Mouse (Mus musculus): ENCODE data around the gene Rab10. TPM values are rescaled to one million over a fixed set of nuclear protein-coding genes. Genes with fewer than 3 reads are reported as not detected.
A peak's percentile ranks its signal among the peaks of the same experiment; 100 is the strongest.
"Not testable (repeated sequence)": the region's sequence is repeated elsewhere in the genome, so short reads cannot be mapped to it uniquely, and the experiment has no call there.

The Rab10 gene
- polyA plus RNA-seq, 1 experiment from 2014 or later, result 88.8 TPM

DNA sequence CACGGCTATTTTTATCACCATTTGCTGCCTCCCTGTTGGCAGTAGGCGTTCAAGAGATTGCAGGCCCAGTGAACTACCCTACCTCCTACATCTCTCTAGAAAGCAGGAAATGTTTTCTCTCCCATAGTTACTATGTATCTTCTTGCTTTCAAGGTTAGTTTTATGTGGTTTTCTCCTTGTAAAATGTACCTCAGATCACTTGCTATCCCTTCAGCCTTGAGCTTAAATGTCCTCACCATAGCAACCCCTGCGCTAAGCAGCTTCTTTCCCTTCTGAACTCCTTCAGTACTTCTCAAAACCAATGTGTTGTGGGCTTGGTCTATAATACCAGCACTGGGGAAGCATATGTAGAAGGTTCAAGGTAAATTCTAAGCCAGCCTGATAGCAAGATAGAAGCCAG lies 3.1 kb upstream of the Rab10 start:
- Histone ChIP-seq H3K9me3 (ENCODE audit: control insufficient read depth, low read depth, low read length) (no peaks in the 10 kb centered on the region), H3K36me3 (ENCODE audit: control insufficient read depth, insufficient read depth, low read length) (no peaks in the 10 kb centered on the region), H3K4me1 (ENCODE audit: control insufficient read depth, insufficient read depth, low read length) (0 out of 2 replicates have a peak, but pooled peaks cover under 1% of the 10 kb centered on the region), H3K4me2 (replicated peaks; ENCODE audit: low read depth, low read length) (no peak overlapping the region), H3K27me3 (ENCODE audit: control insufficient read depth, insufficient read depth, low read length) (no peaks in the 10 kb centered on the region), H3K27ac (ENCODE audit: low read length) (no peak overlapping the region), H3K9ac (replicated peaks; ENCODE audit: low read depth, low read length) (no peak overlapping the region), H3K4me3 (ENCODE audit: low read depth, low read length) (no peak overlapping the region)
- ATAC-seq (ENCODE audit: insufficient number of reproducible peaks, insufficient read depth, low FRiP score, low read depth), result no peak
- WGBS, result 81% methylated on average over 3 of the region's 3 CpGs

DNA sequence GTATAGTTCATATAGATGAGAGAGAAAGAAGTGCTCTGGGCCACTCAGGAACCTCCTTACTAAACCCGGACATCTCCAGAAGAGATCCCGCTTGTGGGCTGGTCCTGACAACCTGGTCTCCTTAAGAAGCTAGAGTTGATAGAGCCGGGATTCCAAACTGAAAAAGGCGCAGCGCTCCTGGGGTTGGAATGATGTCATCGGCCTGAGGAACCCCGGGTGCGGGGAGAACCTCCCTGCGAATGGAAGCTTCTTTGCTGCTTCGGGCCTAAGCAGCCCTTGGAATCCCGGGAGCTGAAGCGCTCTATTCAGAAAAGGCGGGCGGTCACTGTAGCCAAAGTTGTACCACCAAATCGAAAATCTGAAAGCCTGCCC lies 538 bp upstream of the Rab10 start:
- Histone ChIP-seq H3K36me3 (ENCODE audit: control insufficient read depth, insufficient read depth, low read length) (no peaks in the 10 kb centered on the region), H3K27ac (ENCODE audit: low read length) (peak overlapping the region; percentile 82), H3K4me1 (ENCODE audit: control insufficient read depth, insufficient read depth, low read length) (peaks cover 8% of the 10 kb centered on the region; the same call in 1 of the 2 replicates), H3K27me3 (ENCODE audit: control insufficient read depth, insufficient read depth, low read length) (no peaks in the 10 kb centered on the region), H3K4me2 (replicated peaks; ENCODE audit: low read depth, low read length) (peak overlapping the region; percentile 79), H3K4me3 (ENCODE audit: low read depth, low read length) (peak overlapping the region; percentile 92), H3K9me3 (ENCODE audit: control insufficient read depth, low read depth, low read length) (no peaks in the 10 kb centered on the region), H3K9ac (replicated peaks; ENCODE audit: low read depth, low read length) (peak overlapping the region; percentile 25; the same call in 1 of the 2 replicates)
- 3% methylated on average over 15 of the region's 15 CpGs for WGBS
- ATAC-seq (ENCODE audit: insufficient number of reproducible peaks, insufficient read depth, low FRiP score, low read depth), result no peak

DNA sequence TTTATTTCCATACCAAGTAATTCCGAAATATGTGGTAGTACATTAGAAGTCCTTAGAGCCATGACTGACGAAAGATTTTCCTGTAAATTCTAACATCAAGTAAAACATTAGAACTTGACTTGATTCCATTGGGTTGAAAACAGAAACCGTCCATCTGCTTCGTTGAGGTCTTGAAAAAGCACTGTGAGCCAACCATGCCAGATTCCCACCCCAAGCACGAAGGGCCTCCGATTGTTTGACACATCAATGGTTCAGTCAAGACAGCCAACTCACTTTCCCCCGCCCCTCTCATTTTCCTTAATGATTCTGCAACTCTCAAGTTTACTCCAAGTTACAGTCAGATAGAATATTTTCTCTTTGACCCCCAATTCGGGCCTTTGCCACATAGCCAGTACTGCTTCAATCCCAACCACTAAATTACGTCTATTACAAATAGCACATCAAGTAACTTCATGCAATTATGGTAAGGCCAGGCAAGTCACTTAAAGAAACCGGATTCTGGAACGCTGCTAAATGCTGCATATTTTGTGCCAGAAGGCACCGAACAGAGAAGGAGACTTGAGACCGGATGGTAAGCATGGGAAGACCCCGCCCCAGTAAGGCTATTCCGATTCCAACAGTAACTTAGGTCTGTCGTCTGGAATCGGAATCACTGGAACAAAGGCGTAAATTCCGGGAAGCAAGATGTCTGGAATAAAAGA lies 1.1 kb downstream of the Rab10 start:
- no peaks in the 10 kb centered on the region for H3K9me3 ChIP-seq (ENCODE audit: control insufficient read depth, low read depth, low read length)
- peak overlapping the region; percentile 92 for H3K4me3 ChIP-seq (ENCODE audit: low read depth, low read length)
- 2% methylated on average over 19 of the region's 19 CpGs for WGBS
- no peak for ATAC-seq (ENCODE audit: insufficient number of reproducible peaks, insufficient read depth, low FRiP score, low read depth)
- peaks cover 8% of the 10 kb centered on the region; the same call in 1 of the 2 replicates for H3K4me1 ChIP-seq (ENCODE audit: control insufficient read depth, insufficient read depth, low read length)
- H3K9ac ChIP-seq (replicated peaks; ENCODE audit: low read depth, low read length), result peak overlapping the region; percentile 92
- no peaks in the 10 kb centered on the region for H3K36me3 ChIP-seq (ENCODE audit: control insufficient read depth, insufficient read depth, low read length)
- H3K27ac ChIP-seq (ENCODE audit: low read length), result peak overlapping the region; percentile 98
- H3K4me2 ChIP-seq (replicated peaks; ENCODE audit: low read depth, low read length), result peak overlapping the region; percentile 74
- no peaks in the 10 kb centered on the region for H3K27me3 ChIP-seq (ENCODE audit: control insufficient read depth, insufficient read depth, low read length)

DNA sequence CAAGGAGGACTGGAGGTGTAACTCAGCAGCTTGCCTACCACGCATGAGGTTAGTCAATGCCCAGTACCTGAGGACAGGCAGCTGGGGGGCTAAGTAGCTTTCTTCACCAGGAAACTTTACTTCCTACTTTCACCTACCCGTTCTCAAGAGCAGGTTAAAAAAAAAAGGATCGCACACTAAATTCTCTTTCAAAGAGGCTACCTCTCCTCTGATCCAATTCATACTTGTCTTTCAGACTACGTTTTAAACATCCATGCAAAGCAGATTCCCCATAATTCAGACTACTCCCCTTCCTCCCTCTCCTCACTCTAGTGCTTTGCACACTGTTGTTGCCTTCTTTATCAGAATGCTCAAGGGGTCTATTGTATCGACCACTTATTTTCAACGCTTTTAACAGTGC lies 2.2 kb downstream of the Rab10 start:
- WGBS, result 24% methylated on average over 6 of the region's 6 CpGs
- Histone ChIP-seq H3K9ac (replicated peaks; ENCODE audit: low read depth, low read length) (peak overlapping the region; percentile 92; the same call in 1 of the 2 replicates), H3K27me3 (ENCODE audit: control insufficient read depth, insufficient read depth, low read length) (no peaks in the 10 kb centered on the region), H3K4me2 (replicated peaks; ENCODE audit: low read depth, low read length) (peak overlapping the region; percentile 74), H3K4me1 (ENCODE audit: control insufficient read depth, insufficient read depth, low read length) (peaks cover 8% of the 10 kb centered on the region; the same call in 1 of the 2 replicates), H3K27ac (ENCODE audit: low read length) (no peak overlapping the region), H3K9me3 (ENCODE audit: control insufficient read depth, low read depth, low read length) (no peaks in the 10 kb centered on the region), H3K4me3 (ENCODE audit: low read depth, low read length) (peak overlapping the region; percentile 92), H3K36me3 (ENCODE audit: control insufficient read depth, insufficient read depth, low read length) (no peaks in the 10 kb centered on the region)
- no peak for ATAC-seq (ENCODE audit: insufficient number of reproducible peaks, insufficient read depth, low FRiP score, low read depth)

DNA sequence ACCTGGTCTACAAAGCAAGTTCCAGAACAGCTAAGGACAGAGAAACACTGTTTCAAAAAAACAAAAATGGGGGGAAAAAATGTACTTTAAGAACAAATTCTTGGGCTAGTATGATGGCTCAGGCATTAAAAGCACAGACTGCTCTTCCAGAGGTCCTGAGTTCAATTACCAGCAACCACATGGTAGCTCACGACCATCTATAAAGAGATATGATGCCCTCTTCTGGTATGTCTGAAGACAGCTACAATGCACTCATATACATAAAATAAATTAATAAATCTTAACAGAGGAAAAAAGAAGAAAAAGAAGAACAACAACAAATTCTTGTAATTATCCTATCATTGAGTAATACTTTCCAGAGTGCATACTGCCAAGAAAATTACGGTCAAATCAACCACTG lies 4.5 kb downstream of the Rab10 start:
- 94% methylated on average over 2 of the region's 2 CpGs for WGBS
- Histone ChIP-seq H3K4me2 (replicated peaks; ENCODE audit: low read depth, low read length) (no peak overlapping the region), H3K9ac (replicated peaks; ENCODE audit: low read depth, low read length) (no peak overlapping the region), H3K4me1 (ENCODE audit: control insufficient read depth, insufficient read depth, low read length) (peaks cover 8% of the 10 kb centered on the region; the same call in 1 of the 2 replicates), H3K36me3 (ENCODE audit: control insufficient read depth, insufficient read depth, low read length) (no peaks in the 10 kb centered on the region), H3K27me3 (ENCODE audit: control insufficient read depth, insufficient read depth, low read length) (no peaks in the 10 kb centered on the region), H3K9me3 (ENCODE audit: control insufficient read depth, low read depth, low read length) (no peaks in the 10 kb centered on the region), H3K4me3 (ENCODE audit: low read depth, low read length) (no peak overlapping the region), H3K27ac (ENCODE audit: low read length) (no peak overlapping the region)
- no peak for ATAC-seq (ENCODE audit: insufficient number of reproducible peaks, insufficient read depth, low FRiP score, low read depth)

DNA sequence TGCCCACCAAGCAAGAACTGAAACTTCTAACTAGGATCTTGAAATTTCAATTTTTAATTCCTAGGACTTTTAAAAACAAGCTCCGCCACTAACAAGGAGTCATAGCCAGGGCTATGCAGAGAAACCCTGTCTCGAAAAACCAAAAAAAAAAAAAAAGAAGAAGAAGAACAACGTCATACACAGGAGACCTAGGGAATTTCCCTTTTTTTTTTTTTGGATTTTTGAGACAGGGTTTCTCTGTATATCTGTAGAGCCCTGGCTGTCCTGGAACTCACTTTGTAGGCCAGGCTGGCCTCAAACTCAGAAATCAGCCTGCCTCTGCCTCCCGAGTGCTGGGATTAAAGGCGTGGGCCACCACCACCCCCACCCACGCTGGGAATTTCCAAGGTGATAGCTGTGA lies 12.1 kb downstream of the Rab10 start:
- H3K9ac ChIP-seq (replicated peaks; ENCODE audit: low read depth, low read length); H3K4me1 ChIP-seq (ENCODE audit: control insufficient read depth, insufficient read depth, low read length); H3K4me3 ChIP-seq (ENCODE audit: low read depth, low read length); ATAC-seq (ENCODE audit: insufficient number of reproducible peaks, insufficient read depth, low FRiP score, low read depth); H3K27me3 ChIP-seq (ENCODE audit: control insufficient read depth, insufficient read depth, low read length); H3K4me2 ChIP-seq (replicated peaks; ENCODE audit: low read depth, low read length); H3K27ac ChIP-seq (ENCODE audit: low read length); H3K9me3 ChIP-seq (ENCODE audit: control insufficient read depth, low read depth, low read length); H3K36me3 ChIP-seq (ENCODE audit: control insufficient read depth, insufficient read depth, low read length): not testable (repeated sequence)
- WGBS, result 92% methylated on average over 6 of the region's 6 CpGs

DNA sequence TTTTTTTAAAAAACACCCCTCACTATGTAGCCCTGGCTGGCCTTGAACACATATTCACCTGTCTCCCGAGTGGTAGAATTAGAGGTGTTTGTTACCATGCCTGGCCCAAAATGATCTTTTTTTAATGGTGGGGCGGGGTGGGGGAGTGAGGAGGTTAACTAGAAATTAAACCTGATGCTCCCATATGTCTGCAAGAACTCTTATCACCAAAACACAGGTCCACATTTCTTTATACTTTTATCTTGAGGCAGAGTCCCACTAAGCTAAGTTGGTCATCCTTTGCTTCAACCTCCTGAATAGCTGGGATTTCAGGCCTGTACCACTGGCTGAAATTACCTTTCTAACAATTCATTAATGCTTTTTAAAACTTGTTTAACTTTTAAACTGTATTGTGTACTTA lies 13.7 kb downstream of the Rab10 start:
- Histone ChIP-seq H3K4me2 (replicated peaks; ENCODE audit: low read depth, low read length) (no peak overlapping the region), H3K4me1 (ENCODE audit: control insufficient read depth, insufficient read depth, low read length) (no peaks in the 10 kb centered on the region), H3K36me3 (ENCODE audit: control insufficient read depth, insufficient read depth, low read length) (no peaks in the 10 kb centered on the region; the same call in 1 of the 2 replicates), H3K27me3 (ENCODE audit: control insufficient read depth, insufficient read depth, low read length) (no peaks in the 10 kb centered on the region), H3K27ac (ENCODE audit: low read length) (no peak overlapping the region), H3K4me3 (ENCODE audit: low read depth, low read length) (no peak overlapping the region), H3K9ac (replicated peaks; ENCODE audit: low read depth, low read length) (no peak overlapping the region), H3K9me3 (ENCODE audit: control insufficient read depth, low read depth, low read length) (peaks cover 3% of the 10 kb centered on the region; the same call in 1 of the 2 replicates)
- no peak; the same call in 1 of the 2 replicates for ATAC-seq (ENCODE audit: insufficient number of reproducible peaks, insufficient read depth, low FRiP score, low read depth)
- 89% methylated on average over 2 of the region's 2 CpGs for WGBS

DNA sequence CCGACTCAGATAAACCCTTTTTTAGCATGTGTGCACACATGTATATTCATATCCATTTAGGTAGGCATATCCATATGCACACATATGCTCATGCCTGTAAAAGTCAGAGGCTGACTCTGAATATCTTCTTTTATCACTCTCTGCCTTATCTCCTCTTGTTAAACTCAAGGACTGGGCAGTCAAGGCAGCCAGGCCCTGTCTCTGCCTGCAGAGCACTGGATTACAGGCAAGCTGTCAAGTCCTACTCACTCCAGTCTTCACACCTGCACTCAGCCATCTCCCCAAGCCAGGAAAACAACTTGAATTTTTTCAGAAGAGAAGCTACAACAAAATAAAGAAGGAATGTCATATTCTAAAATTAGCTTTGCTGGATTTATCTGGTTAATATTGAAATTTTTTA lies 17.9 kb downstream of the Rab10 start:
- no peaks in the 10 kb centered on the region for H3K4me1 ChIP-seq (ENCODE audit: control insufficient read depth, insufficient read depth, low read length)
- no peak for ATAC-seq (ENCODE audit: insufficient number of reproducible peaks, insufficient read depth, low FRiP score, low read depth)
- WGBS, result 97% methylated on average over 1 of the region's 1 CpGs

DNA sequence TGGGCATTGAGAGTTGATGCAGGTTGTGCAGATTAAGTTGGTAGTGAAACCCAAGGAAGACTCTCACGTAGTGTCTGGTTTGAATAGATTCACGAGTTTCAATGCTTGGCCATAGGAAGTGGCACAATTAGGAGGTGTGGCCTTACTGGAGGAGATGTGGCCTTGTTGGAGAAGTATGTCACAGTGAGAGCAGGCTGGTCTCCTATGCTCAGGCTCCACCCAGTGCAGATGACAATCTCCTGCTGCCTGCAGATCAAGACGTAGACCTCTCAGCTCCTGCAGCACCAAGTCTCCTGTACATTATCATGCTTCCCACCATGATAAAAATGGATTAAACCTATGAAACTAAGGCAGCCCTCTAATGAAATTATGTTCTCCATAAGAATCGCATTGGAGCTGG lies 18.7 kb downstream of the Rab10 start:
- Histone ChIP-seq H3K9ac (replicated peaks; ENCODE audit: low read depth, low read length) (no peak overlapping the region), H3K27me3 (ENCODE audit: control insufficient read depth, insufficient read depth, low read length) (no peaks in the 10 kb centered on the region), H3K36me3 (ENCODE audit: control insufficient read depth, insufficient read depth, low read length) (no peaks in the 10 kb centered on the region; the same call in 1 of the 2 replicates), H3K4me2 (replicated peaks; ENCODE audit: low read depth, low read length) (no peak overlapping the region), H3K4me3 (ENCODE audit: low read depth, low read length) (no peak overlapping the region), H3K4me1 (ENCODE audit: control insufficient read depth, insufficient read depth, low read length) (no peaks in the 10 kb centered on the region), H3K9me3 (ENCODE audit: control insufficient read depth, low read depth, low read length) (no peaks in the 10 kb centered on the region), H3K27ac (ENCODE audit: low read length) (no peak overlapping the region)
- no peak for ATAC-seq (ENCODE audit: insufficient number of reproducible peaks, insufficient read depth, low FRiP score, low read depth)
- WGBS, result 87% methylated on average over 4 of the region's 4 CpGs

More for the DNA sequence above, 17.9 kb downstream of the Rab10 start:
- H3K9ac ChIP-seq (replicated peaks; ENCODE audit: low read depth, low read length), result no peak overlapping the region
- no peak overlapping the region for H3K4me3 ChIP-seq (ENCODE audit: low read depth, low read length)
- H3K9me3 ChIP-seq (ENCODE audit: control insufficient read depth, low read depth, low read length), result no peaks in the 10 kb centered on the region
- no peaks in the 10 kb centered on the region; the same call in 1 of the 2 replicates for H3K36me3 ChIP-seq (ENCODE audit: control insufficient read depth, insufficient read depth, low read length)
- no peak overlapping the region for H3K27ac ChIP-seq (ENCODE audit: low read length)
- no peak overlapping the region for H3K4me2 ChIP-seq (replicated peaks; ENCODE audit: low read depth, low read length)
- H3K27me3 ChIP-seq (ENCODE audit: control insufficient read depth, insufficient read depth, low read length), result no peaks in the 10 kb centered on the region

Data from stomach, embryonic 14.5 days (tissue).